Mouse (Mus musculus) CH12.LX (cell line): ENCODE results near the gene Tspan10.

Source experiments
- CTCF ChIP-seq, 2 experiments: IDR thresholded peaks in 1 of 2; conservative IDR thresholded peaks in 1 of 2; 2 replicates each; pipeline ENCODE4 v1.5.1; 2011 to 2012; ENCODE audit warnings: low read depth in 2 of 2, low read length in 2 of 2, improper control_type of control experiment in 1 of 2, inconsistent platforms in 1 of 2, mild to moderate bottlenecking in 1 of 2, moderate library complexity in 1 of 2
- RCOR1 ChIP-seq: conservative IDR thresholded peaks from 2 replicates; pipeline ENCODE4 v1.6.1; 2012; ENCODE audit warnings: low read depth, mild to moderate bottlenecking, inconsistent platforms, low read length, improper control_type of control experiment
- ZNF384 ChIP-seq: IDR thresholded peaks from 2 replicates; pipeline ENCODE4 v1.6.1; 2012; ENCODE audit warnings: low read depth, low read length, improper control_type of control experiment, inconsistent platforms

DNA sequence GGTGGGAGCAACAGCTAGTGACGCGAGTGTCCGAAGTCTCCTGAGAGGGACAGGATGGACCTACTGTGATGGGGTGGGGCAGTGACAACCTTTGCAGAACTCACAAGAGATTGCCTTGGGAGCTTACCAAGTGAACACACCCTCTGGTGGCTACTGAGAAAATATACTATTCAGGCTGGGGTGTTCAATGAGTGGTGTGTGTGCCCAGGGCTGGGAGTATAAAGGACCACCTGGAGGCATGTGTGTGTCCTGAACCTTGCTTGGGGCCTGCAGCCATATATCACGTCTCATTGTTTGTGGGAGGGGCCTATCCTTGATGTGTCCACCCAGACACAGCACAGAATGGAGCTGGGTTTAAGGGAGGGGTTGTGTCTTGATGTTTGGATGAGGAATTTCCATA, 46.1 kb downstream of the Tspan10 start:
- TF ChIP-seq ZNF384 (no peak), CTCF (conservative IDR thresholded peaks at IDR 0.05 in 1 of 2, IDR thresholded peaks at IDR 0.05 in 1 of 2; ENCODE audit: low read depth in 2 of 2, low read length in 2 of 2) (peak in 1 of 2 experiments; percentile 41; a peak in 2 of 4 replicates), RCOR1 (no peak)
